In genomic region chr8:6606854-6607535, GRCm38 (mm10) we compare ENCODE assay signal across 9 mouse cellular contexts.
DNase-seq lines count a peak whose midpoint lies in the region; ATAC-seq and TF ChIP-seq lines count a peak whose summit lies in the region.
"Had no signal": no experiment of that assay in that cellular context is flagged by ENCODE, and none has a peak within 500 bp of the region (broad histone marks: within the 10 kb centered on the region; RNA-seq: fewer than 3 reads in every experiment).

No protein-coding gene starts in this region.

- no peaks in the 10 kb centered on the region for H3K27me3 ChIP-seq in MEL (ENCODE audit: control insufficient read depth in 1 of 2, insufficient read depth in 2 of 2, low read length in 2 of 2)
- H3K27me3 ChIP-seq in hindbrain, embryonic 13.5 days, result no peaks in the 10 kb centered on the region
- H3K27me3 ChIP-seq in midbrain, embryonic 12.5 days, result no peaks in the 10 kb centered on the region
- H3K27me3 ChIP-seq: limb, embryonic 15.5 days had no signal

- H3K79me2 ChIP-seq in MEL (ENCODE audit: control insufficient read depth, insufficient read depth, low read length, poor library complexity), result no peaks in the 10 kb centered on the region

- WGBS in hindbrain, embryonic 13.5 days, result 15% methylated on average over 9 of the region's 9 CpGs
- 9% methylated on average over 9 of the region's 9 CpGs for WGBS in midbrain, embryonic 12.5 days

- H3K4me2 ChIP-seq in hindbrain, embryonic 13.5 days, result no peak overlapping the region
- peak overlapping the region; percentile 18 for H3K4me2 ChIP-seq in midbrain, embryonic 12.5 days (replicated peaks)
- H3K4me2 ChIP-seq: limb, embryonic 15.5 days had no signal

- no peak for TF ChIP-seq POLR2A in MEL (IDR thresholded peaks at IDR 0.05; ENCODE audit: control insufficient read depth in 1 of 2, insufficient read depth in 1 of 2, low read depth in 1 of 2, low read length in 2 of 2, poor library complexity in 1 of 2)

- DNase-seq in MEL (ENCODE audit: low read depth, low spot score), result peak; percentile 3
- DNase-seq in brain, embryonic 18.5 days (ENCODE audit: low read depth, low spot score), result peak; percentile 50
- DNase-seq in urinary bladder, postnatal 10 days (ENCODE audit: low spot score), result no peak
- DNase-seq in heart, postnatal 25 days (ENCODE audit: low spot score), result no peak
- no peak for DNase-seq in cerebellum, adult 8-10 months

- no peak for TF ChIP-seq RAD21 in MEL (IDR thresholded peaks at IDR 0.05; ENCODE audit: low read depth, low read length)

- ATAC-seq in hindbrain, embryonic 13.5 days (ENCODE audit: low FRiP score), result peak; percentile 72; the same call in 1 of the 2 replicates
- peak; percentile 95 for ATAC-seq in midbrain, embryonic 12.5 days (ENCODE audit: low FRiP score, low read depth)
- no peak for ATAC-seq in monocyte, adult 5-6 weeks (replicated peaks; ENCODE audit: insufficient number of reproducible peaks, low FRiP score, low TSS enrichment, poor library complexity, severe bottlenecking)

- H3K9ac ChIP-seq in MEL (ENCODE audit: control insufficient read depth, low read depth, low read length, poor library complexity, severe bottlenecking), result no peak overlapping the region
- H3K9ac ChIP-seq in hindbrain, embryonic 13.5 days, result no peak overlapping the region
- no peak overlapping the region for H3K9ac ChIP-seq in midbrain, embryonic 12.5 days (replicated peaks)
- H3K9ac ChIP-seq: limb, embryonic 15.5 days had no signal

- H3K36me3 ChIP-seq in MEL (ENCODE audit: control insufficient read depth in 1 of 2, insufficient read depth in 2 of 2, low read length in 2 of 2), result no peaks in the 10 kb centered on the region
- H3K36me3 ChIP-seq in hindbrain, embryonic 13.5 days, result no peaks in the 10 kb centered on the region
- no peaks in the 10 kb centered on the region for H3K36me3 ChIP-seq in midbrain, embryonic 12.5 days
- H3K36me3 ChIP-seq: limb, embryonic 15.5 days had no signal

- no peak for TF ChIP-seq CTCF in MEL (IDR thresholded peaks at IDR 0.05 in 2 of 3, conservative IDR thresholded peaks at IDR 0.05 in 1 of 3; ENCODE audit: control insufficient read depth in 1 of 3, insufficient read depth in 1 of 3, low read depth in 2 of 3, low read length in 3 of 3, poor library complexity in 1 of 3, severe bottlenecking in 1 of 3)

- intact Hi-C loops in heart, postnatal 25 days (cut with DNase I), result no loop called here

- H3K4me1 ChIP-seq in MEL (ENCODE audit: control insufficient read depth in 1 of 2, insufficient read depth in 2 of 2, low read length in 2 of 2), result no peaks in the 10 kb centered on the region
- H3K4me1 ChIP-seq in hindbrain, embryonic 13.5 days (replicated peaks), result peaks cover 7% of the 10 kb centered on the region; the same call in 1 of the 2 replicates
- peaks cover 10% of the 10 kb centered on the region for H3K4me1 ChIP-seq in midbrain, embryonic 12.5 days
- H3K4me1 ChIP-seq: limb, embryonic 15.5 days had no signal

- no peak overlapping the region for H3K27ac ChIP-seq in MEL (ENCODE audit: control insufficient read depth, low read depth, low read length)
- no peak overlapping the region; the same call in 1 of the 2 replicates for H3K27ac ChIP-seq in hindbrain, embryonic 13.5 days
- H3K27ac ChIP-seq in midbrain, embryonic 12.5 days (replicated peaks), result 0 out of 2 replicates have a peak overlapping the region, but pooled peaks have one; percentile 1
- H3K27ac ChIP-seq: limb, embryonic 15.5 days had no signal

- no peak overlapping the region for H3K4me3 ChIP-seq in MEL (ENCODE audit: control insufficient read depth in 1 of 2, insufficient read depth in 1 of 2, low read depth in 2 of 2, low read length in 2 of 2)
- H3K4me3 ChIP-seq in hindbrain, embryonic 13.5 days, result no peak overlapping the region
- no peak overlapping the region for H3K4me3 ChIP-seq in midbrain, embryonic 12.5 days
- H3K4me3 ChIP-seq: limb, embryonic 15.5 days had no signal

- no peak for TF ChIP-seq EP300 in MEL (IDR thresholded peaks at IDR 0.05; ENCODE audit: low read depth in 1 of 2, low read length in 2 of 2)

- no peaks in the 10 kb centered on the region for H3K9me3 ChIP-seq in MEL (replicated peaks; ENCODE audit: insufficient read depth, low read length)
- H3K9me3 ChIP-seq in hindbrain, embryonic 13.5 days, result no peaks in the 10 kb centered on the region
- H3K9me3 ChIP-seq in midbrain, embryonic 12.5 days, result no peaks in the 10 kb centered on the region
- H3K9me3 ChIP-seq: limb, embryonic 15.5 days had no signal

TF ChIP-seq in MEL, 35 proteins besides CTCF, POLR2A, EP300 and RAD21:
- TF ChIP-seq UBTF (IDR thresholded peaks at IDR 0.05; ENCODE audit: borderline replicate concordance, insufficient read depth, low read depth, low read length) (no peak), TAL1 (IDR thresholded peaks at IDR 0.05; ENCODE audit: low read length) (no peak), JUND (IDR thresholded peaks at IDR 0.05; ENCODE audit: low read depth, low read length) (no peak), MAX (IDR thresholded peaks at IDR 0.05; ENCODE audit: low read length) (no peak), CHD2 (IDR thresholded peaks at IDR 0.05; ENCODE audit: low read length) (no peak), ETS1 (IDR thresholded peaks at IDR 0.05; ENCODE audit: low read depth, low read length) (no peak), POLR2AphosphoS5 (IDR thresholded peaks at IDR 0.05; ENCODE audit: borderline replicate concordance, low read depth, low read length) (no peak), KAT2A (conservative IDR thresholded peaks at IDR 0.05; ENCODE audit: low read depth, low read length) (no peak), ELF1 (IDR thresholded peaks at IDR 0.05; ENCODE audit: low read depth, low read length) (no peak), MAZ (IDR thresholded peaks at IDR 0.05; ENCODE audit: low read depth, low read length) (no peak), MAFK (IDR thresholded peaks at IDR 0.05; ENCODE audit: borderline replicate concordance, low read depth, low read length) (no peak), ZMIZ1 (IDR thresholded peaks at IDR 0.05; ENCODE audit: low read depth, low read length) (no peak), NELFE (IDR thresholded peaks at IDR 0.05; ENCODE audit: low read depth, low read length) (no peak), USF1 (IDR thresholded peaks at IDR 0.05; ENCODE audit: low read depth, low read length) (no peak), GATA1 (IDR thresholded peaks at IDR 0.05; ENCODE audit: low read depth, low read length) (no peak), TCF12 (IDR thresholded peaks at IDR 0.05; ENCODE audit: low read depth, low read length) (no peak), E2F4 (IDR thresholded peaks at IDR 0.05; ENCODE audit: borderline replicate concordance, low read depth, low read length) (no peak), MEF2A (IDR thresholded peaks at IDR 0.05; ENCODE audit: extremely low read depth, insufficient replicate concordance, low read depth, low read length, poor library complexity, severe bottlenecking) (no peak), GABPA (IDR thresholded peaks at IDR 0.05; ENCODE audit: low read depth, low read length) (no peak)

Comparison
In these comparisons a context has a peak if more than half of its experiments do, and no peak if none do; other contexts are left out.
1. DNase-seq: peak in MEL (single experiment) and brain, embryonic 18.5 days (single experiment); none in urinary bladder, postnatal 10 days (single experiment), heart, postnatal 25 days (single experiment) and cerebellum, adult 8-10 months (single experiment).